Mouse (Mus musculus) CH12.LX (cell line): ENCODE results near the gene Myt1.
A peak's percentile ranks its signal among the peaks of the same experiment; 100 is the strongest.

Experiments used
- CTCF ChIP-seq, 2 experiments: IDR thresholded peaks in 1 of 2; conservative IDR thresholded peaks in 1 of 2; 2 replicates each; pipeline ENCODE4 v1.5.1; 2011 to 2012; ENCODE audit warnings: low read depth in 2 of 2, low read length in 2 of 2, improper control_type of control experiment in 1 of 2, inconsistent platforms in 1 of 2, mild to moderate bottlenecking in 1 of 2, moderate library complexity in 1 of 2
- E2F4 ChIP-seq: IDR thresholded peaks from 2 replicates; pipeline ENCODE4 v1.6.1; 2011; ENCODE audit warnings: low read depth, low read length, improper control_type of control experiment; ENCODE audit not compliant: insufficient replicate concordance
- ETS1 ChIP-seq: conservative IDR thresholded peaks from 2 replicates; pipeline ENCODE4 v1.6.1; 2012; ENCODE audit warnings: low read depth, mild to moderate bottlenecking, inconsistent platforms, low read length, improper control_type of control experiment, moderate library complexity
- MAX ChIP-seq: IDR thresholded peaks from 2 replicates; pipeline ENCODE4 v1.6.1; 2011; ENCODE audit warnings: low read length, improper control_type of control experiment
- NRF1 ChIP-seq: IDR thresholded peaks from 2 replicates; pipeline ENCODE4 v1.6.1; 2014; ENCODE audit warnings: low read depth, mild to moderate bottlenecking, inconsistent platforms, low read length, improper control_type of control experiment, moderate library complexity
- POLR2A ChIP-seq: IDR thresholded peaks from 2 replicates; pipeline ENCODE4 v1.6.1; 2011; ENCODE audit warnings: low read depth, mild to moderate bottlenecking, improper control_type of control experiment, low read length
- POLR2AphosphoS2 ChIP-seq: IDR thresholded peaks from 2 replicates; pipeline ENCODE4 v1.6.1; 2011; ENCODE audit warnings: low read depth, low read length, improper control_type of control experiment
- ZNF384 ChIP-seq: IDR thresholded peaks from 2 replicates; pipeline ENCODE4 v1.6.1; 2012; ENCODE audit warnings: low read depth, low read length, improper control_type of control experiment, inconsistent platforms

DNA sequence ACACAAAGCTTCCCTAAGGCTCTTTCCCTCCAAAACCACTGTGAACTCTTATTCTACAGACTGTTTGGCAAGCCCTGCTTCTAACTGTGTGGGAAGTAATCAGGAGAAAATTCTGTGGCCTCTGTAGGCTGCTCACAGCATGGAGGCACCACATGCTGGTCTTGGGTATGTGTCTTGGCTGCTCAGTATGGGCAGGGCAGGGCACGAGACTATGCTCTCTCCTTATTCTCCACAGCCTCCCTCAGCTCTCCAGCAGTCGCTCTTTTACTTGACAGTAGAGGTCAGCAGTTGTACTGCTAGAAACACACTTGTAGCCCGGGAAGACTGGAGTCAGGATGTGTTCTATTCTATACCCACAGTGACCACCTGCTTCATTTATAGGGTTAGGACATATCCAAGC lies 43.1 kb upstream of the Myt1 start:
- no peak for TF ChIP-seq MAX
- TF ChIP-seq POLR2A: no peak
- no peak for TF ChIP-seq POLR2AphosphoS2
- TF ChIP-seq CTCF (conservative IDR thresholded peaks at IDR 0.05 in 1 of 2, IDR thresholded peaks at IDR 0.05 in 1 of 2; ENCODE audit: low read depth in 2 of 2, low read length in 2 of 2): peak in 1 of 2 experiments; percentile 37; a peak in 2 of 4 replicates
- TF ChIP-seq ZNF384: no peak
- TF ChIP-seq ETS1: no peak
- TF ChIP-seq E2F4: no peak
- no peak for TF ChIP-seq NRF1
